Mouse (Mus musculus) midbrain, postnatal 0 days (tissue): ENCODE measurements around the gene Hist2h4. TPM values are rescaled to one million over a fixed set of nuclear protein-coding genes. Genes with fewer than 3 reads are reported as not detected.
"Not testable (repeated sequence)": the region's sequence is repeated elsewhere in the genome, so short reads cannot be mapped to it uniquely, and the experiment has no call there.

Experiments used
- ATAC-seq: fragments of 200-750 bp; cut with Nextera tagmentation; 2 replicates; pipeline ENCODE4 v1.8.0; 2017; ENCODE audit warnings: moderate number of reproducible peaks, mild to moderate bottlenecking, moderate TSS enrichment, moderate library complexity; ENCODE audit not compliant: low FRiP score
- DNase-seq: peaks from one replicate; pipeline ENCODE4 v3.0.0-alpha.2; 2015; ENCODE audit warnings: low spot score
- H3K27ac ChIP-seq: fragments of 300-500 bp; sonication (generic); 2 replicates; pipeline ENCODE4 v1.5.1; 2014; ENCODE audit warnings: low read depth, mild to moderate bottlenecking, low read length, mixed read lengths
- H3K27me3 ChIP-seq: fragments of 300-500 bp; sonication (generic); 2 replicates; pipeline ENCODE4 v1.6.1; 2014; ENCODE audit warnings: low read length, control low read depth, mixed read lengths; ENCODE audit not compliant: insufficient read depth
- H3K36me3 ChIP-seq: fragments of 300-500 bp; sonication (generic); 2 replicates; pipeline ENCODE4 v1.6.1; 2014; ENCODE audit warnings: low read length, control low read depth, mixed read lengths; ENCODE audit not compliant: insufficient read depth
- H3K4me1 ChIP-seq: fragments of 300-500 bp; sonication (generic); 2 replicates; pipeline ENCODE4 v1.6.1; 2014; ENCODE audit warnings: mild to moderate bottlenecking, control low read depth, antibody characterized with exemption, low read length, mixed read lengths; ENCODE audit not compliant: insufficient read depth
- H3K4me2 ChIP-seq: fragments of 300-500 bp; sonication (generic); 2 replicates; pipeline ENCODE4 v1.6.1; 2014; ENCODE audit warnings: low read depth, mild to moderate bottlenecking, low read length, mixed read lengths; ENCODE audit not compliant: poor library complexity, severe bottlenecking
- H3K4me3 ChIP-seq: fragments of 300-500 bp; sonication (generic); 2 replicates; pipeline ENCODE4 v1.5.1; 2014; ENCODE audit warnings: low read depth, mild to moderate bottlenecking, low read length, moderate library complexity
- H3K9ac ChIP-seq: fragments of 300-500 bp; sonication (generic); replicated peaks from 2 replicates; pipeline ENCODE4 v1.6.1; 2014; ENCODE audit warnings: mild to moderate bottlenecking, low read length, moderate library complexity, mixed read lengths; ENCODE audit not compliant: poor library complexity, severe bottlenecking
- H3K9me3 ChIP-seq: fragments of 300-500 bp; sonication (generic); 2 replicates; pipeline ENCODE4 v1.6.1; 2016; ENCODE audit warnings: low read length, control low read depth
- CTCF ChIP-seq: IDR thresholded peaks from 2 replicates; pipeline ENCODE4 v1.5.1; 2016; ENCODE audit warnings: antibody characterized with exemption, mild to moderate bottlenecking
- WGBS: fragments of 180-500 bp; shearing (Covaris S2); extraction: QIAGEN DNeasy Blood & Tissue Kit; methylation state at CpG from one replicate; pipeline ENCODE4 v1.1.7; 2014; 5-methylcytosine and 5-hydroxymethylcytosine counted together
- microRNA-seq: library from miRNA; unstranded; fragments of <30 nt; microRNA quantifications from one replicate; pipeline ENCODE4, GENCODE M21; 2016; ENCODE audit warnings: borderline number of aligned reads
- polyA plus RNA-seq: library from polyadenylated mRNA; unstranded; fragments of >200 nt; fragmentation: Nextera tagmentation; extraction: Ambion mirVana; gene quantifications from 2 replicates; pipeline ENCODE4 v1.2.1, GENCODE M21; 2015
- total RNA-seq: library from RNA; depleted of rRNA; stranded (reverse); fragments of >200 nt; gene quantifications from 2 replicates; pipeline ENCODE4 v1.2.3, GENCODE M21; 2014; rRNA removed

Hist2h4 gene
- total and polyA plus RNA-seq, 2 experiments from 2014 or later: 5.3 to 109 TPM

GRCm38 (mm10) chr3:96220765-96221639, 42.1 kb downstream of the Hist2h4 start, which contains the start of the genes Hist2h2ac and Hist2h2be:
Gene Hist2h2ac, minus strand, starts transcription at chr3:96220880.
Gene Hist2h2be, plus strand, starts transcription at chr3:96221119.
- WGBS: under 1% methylated on average over 43 of the region's 43 CpGs
- peak; percentile 1; the same call in 1 of the 2 replicates for TF ChIP-seq CTCF
- peaks cover 4% of the 10 kb centered on the region; the same call in 1 of the 2 replicates for H3K4me1 ChIP-seq
- DNase-seq: peak; percentile 94
- H3K36me3 ChIP-seq: no peaks in the 10 kb centered on the region
- H3K9ac ChIP-seq: peak within 1 kb of the TSS; percentile 61
- H3K27me3 ChIP-seq: no peaks in the 10 kb centered on the region
- peak within 1 kb of the TSS; percentile 64 for H3K4me2 ChIP-seq
- peak within 1 kb of the TSS; percentile 91 for H3K27ac ChIP-seq
- peak; percentile 86 for ATAC-seq
- peak within 1 kb of the TSS; percentile 51 for H3K4me3 ChIP-seq
- no peaks in the 10 kb centered on the region for H3K9me3 ChIP-seq

GRCm38 (mm10) chr3:96220131-96220764, 42.9 kb downstream of the Hist2h4 start:
- TF ChIP-seq CTCF: 0 out of 2 replicates have a peak, but pooled peaks have one; percentile 5
- WGBS: 0% methylated on average over 27 of the region's 47 CpGs
- not testable (repeated sequence) for H3K27me3 ChIP-seq, H3K9me3 ChIP-seq, H3K4me1 ChIP-seq, H3K36me3 ChIP-seq
- peak overlapping the region; percentile 51 for H3K4me3 ChIP-seq
- H3K4me2 ChIP-seq: peak overlapping the region; percentile 64
- ATAC-seq: peak; percentile 17; the same call in 1 of the 2 replicates
- H3K27ac ChIP-seq: peak overlapping the region; percentile 91
- peak; percentile 39 for DNase-seq
- H3K9ac ChIP-seq: peak overlapping the region; percentile 61

- H3K27ac ChIP-seq: peak within 1 kb of the TSS; percentile 91
- peak; percentile 92 for ATAC-seq
- peak within 1 kb of the TSS; percentile 61 for H3K9ac ChIP-seq
- H3K36me3 ChIP-seq: no peaks in the 10 kb centered on the region
- H3K27me3 ChIP-seq: no peaks in the 10 kb centered on the region
- H3K9me3 ChIP-seq: no peaks in the 10 kb centered on the region
- peaks cover 4% of the 10 kb centered on the region; the same call in 1 of the 2 replicates for H3K4me1 ChIP-seq
- H3K4me2 ChIP-seq: peak within 1 kb of the TSS; percentile 64
- TF ChIP-seq CTCF: no peak
- DNase-seq: peak; percentile 94
- H3K4me3 ChIP-seq: peak within 1 kb of the TSS; percentile 51
- 0% methylated on average over 37 of the region's 37 CpGs for WGBS
These were observed 43.4 kb downstream of the Hist2h4 start, which contains the start of the genes Bola1 and Hist2h2ab for GRCm38 (mm10) chr3:96219661-96220130. Gene Bola1, minus strand, starts transcription at chr3:96219709. Gene Hist2h2ab, plus strand, starts transcription at chr3:96219865.

- Histone ChIP-seq H3K4me3 (peak overlapping the region; percentile 51), H3K9me3 (no peaks in the 10 kb centered on the region), H3K9ac (peak overlapping the region; percentile 37), H3K27me3 (0 out of 2 replicates have a peak, but pooled peaks cover 4% of the 10 kb centered on the region), H3K4me1 (peaks cover 4% of the 10 kb centered on the region; the same call in 1 of the 2 replicates), H3K27ac (peak overlapping the region; percentile 91), H3K36me3 (no peaks in the 10 kb centered on the region), H3K4me2 (peak overlapping the region; percentile 64)
- TF ChIP-seq CTCF: peak; percentile 42
- ATAC-seq (peak; percentile 32; the same call in 1 of the 2 replicates), DNase-seq (peak; percentile 30)
- WGBS: 0% methylated on average over 12 of the region's 12 CpGs
These were observed 43.9 kb downstream of the Hist2h4 start for GRCm38 (mm10) chr3:96219191-96219641.

Small RNAs within 50 kb of the gene (microRNA-seq; reads per million reads assigned to microRNA genes)
- gene Gm44492: not detected
- gene Gm47311: not detected
- not detected for gene Gm47313

Other genes with a start within 250 kb of the Hist2h4 start
- gene Vps45, start 204.8 kb downstream of the Hist2h4 start, total RNA-seq: 29.5 and 35.3 TPM in 2 replicates
- 60.6 and 61.1 TPM in 2 replicates for gene Vps45, start 204.8 kb downstream of the Hist2h4 start, polyA plus RNA-seq
- gene Otud7b, start 158.8 kb downstream of the Hist2h4 start, total RNA-seq: 14.3 and 16.3 TPM in 2 replicates
- 5.7 and 7.5 TPM in 2 replicates for gene Otud7b, start 158.8 kb downstream of the Hist2h4 start, polyA plus RNA-seq
- 15.5 and 22.3 TPM in 2 replicates for gene Mtmr11, start 101.3 kb downstream of the Hist2h4 start, total RNA-seq
- gene Mtmr11, start 101.3 kb downstream of the Hist2h4 start, polyA plus RNA-seq: 8.4 and 9.4 TPM in 2 replicates
- gene Sf3b4, start 91.0 kb downstream of the Hist2h4 start, total RNA-seq: 70.3 and 79.1 TPM in 2 replicates
- 156 and 158 TPM in 2 replicates for gene Sf3b4, start 91.0 kb downstream of the Hist2h4 start, polyA plus RNA-seq
- 157 and 160 TPM in 2 replicates for gene Sv2a, start 82.2 kb downstream of the Hist2h4 start, total RNA-seq
- 167 and 176 TPM in 2 replicates for gene Sv2a, start 82.2 kb downstream of the Hist2h4 start, polyA plus RNA-seq
- gene Bola1, start 43.6 kb downstream of the Hist2h4 start, total RNA-seq: 29.5 and 36.8 TPM in 2 replicates
- gene Bola1, start 43.6 kb downstream of the Hist2h4 start, polyA plus RNA-seq: 54.6 and 58.1 TPM in 2 replicates
- 134 and 144 TPM in 2 replicates for gene Hist2h2ab, start 43.4 kb downstream of the Hist2h4 start, total RNA-seq
- gene Hist2h2ab, start 43.4 kb downstream of the Hist2h4 start, polyA plus RNA-seq: 1.1 TPM in 1 of 2 replicates, not detected in the other
- gene Hist2h2ac, start 42.4 kb downstream of the Hist2h4 start, total RNA-seq: 271 and 554 TPM in 2 replicates
- gene Hist2h2ac, start 42.4 kb downstream of the Hist2h4 start, polyA plus RNA-seq: 1.7 and 1.9 TPM in 2 replicates
- 8.7 and 12.7 TPM in 2 replicates for gene Hist2h2be, start 42.2 kb downstream of the Hist2h4 start, total RNA-seq
- gene Hist2h2be, start 42.2 kb downstream of the Hist2h4 start, polyA plus RNA-seq: 2.8 and 2.9 TPM in 2 replicates
- gene Hist2h3c2, start 24.2 kb downstream of the Hist2h4 start, total RNA-seq: 67.5 and 182 TPM in 2 replicates
- 0.56 and 0.68 TPM in 2 replicates for gene Hist2h3c2, start 24.2 kb downstream of the Hist2h4 start, polyA plus RNA-seq
- 914 and 1,403 TPM in 2 replicates for gene Hist2h2aa2, start 23.0 kb downstream of the Hist2h4 start, total RNA-seq
- 41.9 and 45.6 TPM in 2 replicates for gene Hist2h2aa2, start 23.0 kb downstream of the Hist2h4 start, polyA plus RNA-seq
- 786 and 1,113 TPM in 2 replicates for gene Hist2h2aa1, start 17.8 kb downstream of the Hist2h4 start, total RNA-seq
- 18.8 and 19.5 TPM in 2 replicates for gene Hist2h2aa1, start 17.8 kb downstream of the Hist2h4 start, polyA plus RNA-seq
- gene Hist2h3c1, start 16.6 kb downstream of the Hist2h4 start, total RNA-seq: 2.8 TPM in 1 of 2 replicates, not detected in the other
- 0.11 and 0.32 TPM in 2 replicates for gene Hist2h3c1, start 16.6 kb downstream of the Hist2h4 start, polyA plus RNA-seq
- gene Hist2h3b, start 5.3 kb upstream of the Hist2h4 start, total RNA-seq: 684 and 1,135 TPM in 2 replicates
- 6.2 and 8.3 TPM in 2 replicates for gene Hist2h3b, start 5.3 kb upstream of the Hist2h4 start, polyA plus RNA-seq
- gene Hist2h2bb, start 6.4 kb upstream of the Hist2h4 start, total RNA-seq: 162 and 343 TPM in 2 replicates
- 1.0 and 1.7 TPM in 2 replicates for gene Hist2h2bb, start 6.4 kb upstream of the Hist2h4 start, polyA plus RNA-seq
- 0.60 and 1.3 TPM in 2 replicates for gene Fcgr1, start 30.7 kb upstream of the Hist2h4 start, total RNA-seq
- gene Fcgr1, start 30.7 kb upstream of the Hist2h4 start, polyA plus RNA-seq: 1.5 TPM in 2 replicates
- not detected in 2 replicates for gene BC107364, start 189.0 kb upstream of the Hist2h4 start, total RNA-seq
- gene BC107364, start 189.0 kb upstream of the Hist2h4 start, polyA plus RNA-seq: not detected in 2 replicates